Mouse (Mus musculus): ENCODE measurements around the gene Fbxo21.

GRCm38 (mm10) chr5:118036888-118037797, 60.6 kb downstream of the Fbxo21 start:
- TF ChIP-seq CTCF (conservative IDR thresholded peaks at IDR 0.05; ENCODE audit: insufficient read depth, insufficient read length, low read depth, low read length) (no peak), POLR2A (IDR thresholded peaks at IDR 0.05; ENCODE audit: low read depth, low read length) (no peak)

All from kidney, adult 2 months (tissue).